Mouse (Mus musculus) lung, adult 2 months (tissue): ENCODE results near the gene Zfp91. TPM values are rescaled to one million over a fixed set of nuclear protein-coding genes. Genes with fewer than 3 reads are reported as not detected.
A peak's percentile ranks its signal among the peaks of the same experiment; 100 is the strongest.
"Not testable (repeated sequence)": the region's sequence is repeated elsewhere in the genome, so short reads cannot be mapped to it uniquely, and the experiment has no call there.

Experiments
- DNase-seq: peaks from one replicate; pipeline ENCODE4 v3.0.0; 2022
- H3K4me1 ChIP-seq: fragments of 200-500 bp; 2 replicates; pipeline ENCODE4 v1.6.1; 2011; ENCODE audit warnings: low read length; ENCODE audit not compliant: control insufficient read depth, insufficient read depth
- H3K4me3 ChIP-seq: fragments of 200-500 bp; replicated peaks from 2 replicates; pipeline ENCODE3; 2011; ENCODE audit warnings: low read depth, mild to moderate bottlenecking, control low read depth, low read length; ENCODE audit errors: extremely low read depth
- CTCF ChIP-seq: fragments of 200-500 bp; IDR thresholded peaks from 2 replicates; pipeline ENCODE4 v1.5.1; 2011; ENCODE audit warnings: mild to moderate bottlenecking, low read length, control low read depth; ENCODE audit not compliant: insufficient read depth
- POLR2A ChIP-seq: fragments of 200-500 bp; IDR thresholded peaks from 2 replicates; pipeline ENCODE4 v1.6.1; 2011; ENCODE audit warnings: low read depth, mild to moderate bottlenecking, control low read depth, low read length, borderline replicate concordance; ENCODE audit errors: extremely low read depth
- WGBS: fragments of 180-500 bp; shearing (Covaris S2); methylation state at CpG from one replicate; pipeline ENCODE4 v1.1.7; 2018; 5-methylcytosine and 5-hydroxymethylcytosine counted together
- polyA plus RNA-seq: library from polyadenylated mRNA; depleted of rRNA; stranded (reverse); fragments of >200 nt; gene quantifications from 2 replicates; pipeline ENCODE4 v1.2.3, GENCODE M21; 2012; rRNA removed

Zfp91 gene
- polyA plus RNA-seq, 1 experiment, result 14.7 TPM

DNA sequence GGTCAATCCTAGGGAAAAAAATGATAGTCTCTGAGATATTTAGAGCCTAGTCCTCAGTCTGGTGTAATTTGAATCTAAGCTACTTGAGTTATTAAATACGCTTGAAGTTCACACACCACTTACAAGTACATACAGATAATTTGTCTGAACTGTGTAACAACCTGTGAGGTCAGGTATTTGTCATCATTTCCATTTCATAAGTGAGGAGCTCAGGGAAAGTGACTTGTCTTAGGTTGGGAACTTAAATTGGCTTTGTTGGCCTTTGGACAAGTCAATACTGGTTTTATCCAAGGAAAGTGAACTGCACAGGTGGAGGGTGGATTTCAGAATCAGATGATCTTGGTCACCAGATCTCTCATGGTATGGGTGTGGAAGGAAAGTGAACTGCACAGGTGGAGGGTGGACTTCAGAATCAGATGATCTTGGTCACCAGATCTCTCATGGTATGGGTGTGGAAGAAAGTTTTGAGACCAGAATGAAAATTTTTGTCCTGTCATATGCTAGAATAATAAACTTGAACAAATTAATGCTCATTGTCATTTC, 36.9 kb downstream of the Zfp91 start:
- no peak for DNase-seq
- 85% methylated on average over 1 of the region's 1 CpGs for whole genome bisulfite sequencing
- Histone ChIP-seq H3K4me1 (no peaks in the 10 kb centered on the region), H3K4me3 (no peak overlapping the region)
- TF ChIP-seq POLR2A, result no peak
- TF ChIP-seq CTCF, result no peak

DNA sequence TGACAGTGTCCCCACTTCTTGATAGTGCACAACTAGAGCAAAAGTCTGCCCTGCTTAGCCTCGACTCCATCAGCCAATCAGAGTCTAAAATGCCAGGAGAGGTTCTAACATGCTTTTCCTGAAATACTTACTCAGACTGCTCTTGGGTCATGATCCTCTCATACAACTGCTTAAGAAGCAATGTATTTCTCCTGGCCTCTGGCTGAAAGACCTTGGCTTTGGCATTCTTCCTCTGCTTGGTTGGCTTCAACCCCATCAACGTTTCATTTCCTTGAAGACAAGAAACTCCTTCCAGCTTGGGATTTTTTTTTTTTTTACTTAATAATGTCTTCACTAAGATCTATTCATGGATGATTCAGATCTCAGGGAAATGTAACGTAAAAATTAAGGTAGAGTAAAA, 39.6 kb downstream of the Zfp91 start:
- no peaks in the 10 kb centered on the region for H3K4me1 ChIP-seq
- TF ChIP-seq POLR2A, result no peak
- no peak for TF ChIP-seq CTCF
- 60% methylated on average over 3 of the region's 3 CpGs for WGBS
- no peak overlapping the region for H3K4me3 ChIP-seq
- DNase-seq, result no peak

DNA sequence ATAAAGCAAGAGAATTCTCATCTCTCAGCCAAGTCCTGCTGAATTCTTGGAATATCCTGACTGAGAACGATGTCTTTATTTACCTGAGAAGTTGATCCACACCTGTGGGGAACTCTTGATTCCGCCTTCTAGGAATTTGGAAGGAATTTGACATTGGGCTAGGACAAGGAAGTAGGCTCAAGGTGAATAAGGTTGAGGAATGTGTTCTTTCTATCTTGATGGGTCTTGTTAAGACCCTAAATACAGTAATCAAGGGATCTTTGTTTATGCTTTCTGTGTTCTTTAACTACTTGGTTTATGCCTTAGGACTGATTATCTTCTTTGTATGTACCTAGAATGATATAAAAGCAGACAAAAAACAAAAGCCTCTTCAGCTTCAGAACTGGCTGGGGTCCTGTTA, 64.0 kb downstream of the Zfp91 start:
- TF ChIP-seq POLR2A (no peak), CTCF (no peak)
- WGBS, result 52% methylated on average over 2 of the region's 2 CpGs
- DNase-seq, result no peak
- H3K4me1 ChIP-seq, result no peaks in the 10 kb centered on the region
- no peak overlapping the region for H3K4me3 ChIP-seq

- TF ChIP-seq CTCF (no peak), POLR2A (no peak)
- no peaks in the 10 kb centered on the region for H3K4me1 ChIP-seq
- H3K4me3 ChIP-seq, result no peak overlapping the region
- 53% methylated on average over 1 of the region's 1 CpGs for WGBS
- DNase-seq, result no peak
These were observed 64.9 kb downstream of the Zfp91 start for GRCm38 (mm10) chr19:12731036-12731435.

GRCm38 (mm10) chr19:12725851-12726250, 70.1 kb downstream of the Zfp91 start:
- WGBS, result 55% methylated on average over 1 of the region's 1 CpGs
- DNase-seq, result no peak
- Histone ChIP-seq H3K4me1 (no peaks in the 10 kb centered on the region), H3K4me3 (no peak overlapping the region)
- TF ChIP-seq CTCF, result no peak
- no peak for TF ChIP-seq POLR2A

DNA sequence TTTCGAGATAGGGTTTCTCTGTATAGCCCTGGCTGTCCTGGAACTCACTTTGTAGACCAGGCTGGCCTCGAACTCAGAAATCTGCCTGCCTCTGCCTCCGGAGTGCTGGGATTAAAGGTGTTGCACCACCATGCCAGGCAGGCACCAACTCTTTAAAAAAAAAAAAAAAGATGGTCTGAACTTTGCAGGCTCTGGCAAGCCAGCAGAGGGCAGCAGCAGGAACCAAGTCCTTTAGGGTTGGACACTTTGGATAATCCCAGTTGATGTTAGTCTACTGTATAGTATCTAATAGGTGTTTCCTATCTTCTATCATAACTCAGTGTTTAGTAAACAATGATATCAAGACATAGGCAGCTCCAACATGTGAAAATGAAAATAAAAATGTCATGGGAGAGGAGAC, 73.6 kb downstream of the Zfp91 start:
- Histone ChIP-seq H3K4me3 (no peak overlapping the region), H3K4me1 (no peaks in the 10 kb centered on the region)
- no peak for TF ChIP-seq POLR2A
- TF ChIP-seq CTCF, result peak; percentile 60
- WGBS, result 57% methylated on average over 3 of the region's 3 CpGs
- DNase-seq, result peak; percentile 34

DNA sequence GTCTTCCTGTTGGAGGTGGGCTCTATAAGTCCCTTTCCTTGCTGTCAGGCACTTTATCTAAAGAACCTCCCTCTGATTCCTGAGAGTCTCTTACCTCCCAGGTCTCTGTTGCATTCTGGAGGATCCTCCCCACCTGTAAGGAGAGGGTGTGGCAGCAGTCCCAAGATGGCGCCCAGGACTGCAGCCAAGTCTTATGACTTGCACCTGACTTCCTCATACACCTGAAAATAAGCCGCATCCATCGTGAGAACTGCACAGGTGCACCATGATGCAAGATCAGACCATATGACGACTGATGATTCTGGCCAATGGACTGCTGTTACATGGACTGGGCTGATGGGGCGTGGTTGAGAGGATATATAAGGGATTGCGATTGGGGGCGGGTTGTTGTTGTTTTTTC, 74.3 kb downstream of the Zfp91 start:
- not testable (repeated sequence) for H3K4me1 ChIP-seq, DNase-seq, H3K4me3 ChIP-seq
- WGBS, result 89% methylated on average over 7 of the region's 7 CpGs

DNA sequence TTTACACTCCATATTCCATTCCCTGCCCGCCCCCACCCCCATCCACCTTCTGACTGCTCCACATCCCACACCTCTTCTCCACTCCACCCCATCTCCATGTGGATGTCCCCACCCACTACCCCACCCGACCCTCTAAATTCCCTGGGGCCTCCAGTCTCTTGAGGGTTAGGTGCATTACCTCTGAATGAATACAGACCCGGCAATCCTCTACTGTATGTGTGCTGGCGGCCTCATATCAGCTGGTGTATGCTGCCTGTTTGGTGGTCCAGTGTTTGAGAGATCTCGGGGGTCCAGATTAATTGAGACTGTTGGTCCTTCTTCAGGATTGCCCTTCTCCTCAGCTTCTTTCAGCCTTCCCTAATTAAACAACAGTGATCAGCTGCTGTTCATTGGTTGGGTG, 75.0 kb downstream of the Zfp91 start:
- DNase-seq, H3K4me3 ChIP-seq, H3K4me1 ChIP-seq: not testable (repeated sequence)
- 88% methylated on average over 5 of the region's 5 CpGs for WGBS

- Histone ChIP-seq H3K4me3 (no peak overlapping the region), H3K4me1 (no peaks in the 10 kb centered on the region)
- TF ChIP-seq CTCF (no peak), POLR2A (no peak)
- DNase-seq, result no peak
- 35% methylated on average over 2 of the region's 2 CpGs for WGBS
These were observed 75.5 kb downstream of the Zfp91 start for GRCm38 (mm10) chr19:12720463-12720862.

DNA sequence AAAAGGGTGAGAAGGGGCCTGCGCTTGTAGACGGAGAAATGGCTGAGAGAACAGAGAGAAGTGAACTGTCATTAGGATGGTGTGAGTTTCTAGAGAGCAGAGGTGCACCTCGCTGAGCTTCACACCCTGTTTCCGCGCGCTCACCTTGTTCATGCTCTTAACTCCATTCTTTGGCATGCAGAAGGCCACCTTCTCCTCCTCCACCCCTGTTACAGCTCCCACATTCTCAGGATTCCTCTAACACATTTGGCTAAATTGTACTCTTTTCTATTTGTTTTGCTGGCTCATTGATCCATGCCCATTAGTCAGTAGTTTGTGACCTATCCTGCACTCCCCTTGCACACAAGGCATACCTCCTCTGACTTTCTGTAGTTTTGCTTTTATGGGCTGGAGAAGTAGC, 76.7 kb downstream of the Zfp91 start:
- 68% methylated on average over 6 of the region's 6 CpGs for WGBS
- Histone ChIP-seq H3K4me3 (no peak overlapping the region), H3K4me1 (no peaks in the 10 kb centered on the region)
- DNase-seq, result no peak
- TF ChIP-seq CTCF (no peak), POLR2A (no peak)

Other genes starting within 250 kb of the Zfp91 start
- gene Gm4952, start 196.2 kb downstream of the Zfp91 start, polyA plus RNA-seq, result not detected in 2 replicates
- not detected in 2 replicates for gene Glyat, start 162.8 kb downstream of the Zfp91 start, polyA plus RNA-seq
- not detected in 2 replicates for gene Olfr1442, start 125.7 kb downstream of the Zfp91 start, polyA plus RNA-seq
- gene Olfr1443, start 118.0 kb downstream of the Zfp91 start, polyA plus RNA-seq, result not detected in 2 replicates
- gene Keg1, start 100.3 kb downstream of the Zfp91 start, polyA plus RNA-seq, result 0.06 TPM in 1 of 2 replicates, not detected in the other
- 0.70 and 1.0 TPM in 2 replicates for gene Cntf, start 30.5 kb downstream of the Zfp91 start, polyA plus RNA-seq
- 3.8 and 6.1 TPM in 2 replicates for gene Lpxn, start 67 bp upstream of the Zfp91 start, polyA plus RNA-seq
- gene Gm5244, start 50.6 kb upstream of the Zfp91 start, polyA plus RNA-seq, result not detected in 2 replicates
- not detected in 2 replicates for gene Olfr1444, start 61.2 kb upstream of the Zfp91 start, polyA plus RNA-seq
- gene Olfr1445, start 87.7 kb upstream of the Zfp91 start, polyA plus RNA-seq, result not detected in 2 replicates
- not detected in 2 replicates for gene Olfr1446, start 97.4 kb upstream of the Zfp91 start, polyA plus RNA-seq
- not detected in 2 replicates for gene Olfr1447, start 107.6 kb upstream of the Zfp91 start, polyA plus RNA-seq
- gene Olfr1448, start 128.3 kb upstream of the Zfp91 start, polyA plus RNA-seq, result not detected in 2 replicates
- not detected in 2 replicates for gene Olfr1449, start 134.7 kb upstream of the Zfp91 start, polyA plus RNA-seq
- gene Olfr1450, start 154.1 kb upstream of the Zfp91 start, polyA plus RNA-seq, result not detected in 2 replicates
- not detected in 2 replicates for gene Olfr1451, start 198.9 kb upstream of the Zfp91 start, polyA plus RNA-seq
- not detected in 2 replicates for gene Olfr1453, start 232.2 kb upstream of the Zfp91 start, polyA plus RNA-seq